Mouse (Mus musculus) adrenal gland, postnatal 25 days (tissue): ENCODE results near the gene Rai1. TPM values are rescaled to one million over a fixed set of nuclear protein-coding genes. Genes with fewer than 3 reads are reported as not detected.

Source experiments
- DNase-seq: peaks from one replicate; pipeline ENCODE4 v3.0.0; 2021; ENCODE audit warnings: mixed read lengths
- total RNA-seq: library from RNA; stranded (reverse); gene quantifications from 2 replicates; pipeline ENCODE4 v1.2.3, GENCODE M21; 2021

Rai1 gene
- total RNA-seq, 1 experiment from 2014 or later: 54.2 TPM

DNA sequence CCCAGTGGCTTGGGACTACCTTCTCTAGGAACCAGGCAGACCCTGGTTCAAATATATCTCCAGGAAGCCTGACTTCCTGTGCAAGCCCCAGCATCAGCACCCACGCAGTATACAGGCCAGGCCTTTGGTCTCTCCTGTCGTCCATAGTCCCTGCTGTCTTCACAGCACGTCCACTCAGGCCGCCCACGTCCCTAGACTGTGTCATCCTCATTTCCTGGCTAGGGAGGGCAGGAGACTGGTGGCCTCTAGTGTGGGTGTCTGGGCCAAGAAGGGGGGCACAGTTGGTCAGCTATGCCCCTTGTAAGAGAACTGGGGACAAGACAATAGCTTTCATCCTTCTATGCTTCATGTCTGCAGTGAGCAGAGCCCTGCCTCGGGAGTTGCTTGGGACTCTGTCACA, 87.7 kb downstream of the Rai1 start:
- DNase-seq: no peak

DNA sequence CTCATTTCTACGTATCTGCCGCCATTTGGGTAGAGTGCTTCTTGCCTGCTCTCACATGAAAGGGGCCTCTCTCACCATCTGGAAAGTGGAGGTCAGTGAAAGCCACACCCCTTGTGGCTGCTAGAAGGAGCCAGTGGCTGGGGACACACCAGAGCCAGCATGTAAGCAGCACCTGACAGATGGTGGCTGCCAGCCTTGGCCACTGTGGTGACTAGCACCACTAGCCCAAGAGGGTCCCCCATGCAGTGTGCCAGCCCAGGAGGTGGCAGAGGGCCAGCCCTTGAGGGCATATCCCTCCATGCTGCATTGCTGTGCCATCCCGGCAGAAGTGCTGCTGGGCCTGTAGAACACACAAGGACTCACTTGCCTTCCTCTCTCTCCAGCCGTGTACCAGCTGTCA, 88.7 kb downstream of the Rai1 start:
- no peak for DNase-seq

DNA sequence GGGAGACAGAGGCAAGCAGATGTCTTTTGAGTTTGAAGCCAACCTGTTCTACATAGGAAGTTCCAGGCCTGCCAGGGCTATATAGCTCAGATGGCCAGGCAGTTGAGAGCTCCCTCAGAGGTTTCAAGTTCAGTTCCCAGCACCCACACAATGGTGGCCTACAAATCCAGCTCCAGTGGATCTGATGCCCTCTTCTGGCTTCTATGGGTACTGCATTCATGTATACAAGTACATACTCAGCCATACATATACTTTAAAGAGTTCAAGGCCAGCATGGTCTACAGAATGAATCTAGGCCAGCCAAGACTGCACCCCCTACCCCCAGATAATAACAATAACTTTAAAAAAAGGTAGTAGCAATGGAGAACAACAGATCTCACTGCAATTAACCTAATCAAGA, 90.3 kb downstream of the Rai1 start:
- DNase-seq: no peak

DNA sequence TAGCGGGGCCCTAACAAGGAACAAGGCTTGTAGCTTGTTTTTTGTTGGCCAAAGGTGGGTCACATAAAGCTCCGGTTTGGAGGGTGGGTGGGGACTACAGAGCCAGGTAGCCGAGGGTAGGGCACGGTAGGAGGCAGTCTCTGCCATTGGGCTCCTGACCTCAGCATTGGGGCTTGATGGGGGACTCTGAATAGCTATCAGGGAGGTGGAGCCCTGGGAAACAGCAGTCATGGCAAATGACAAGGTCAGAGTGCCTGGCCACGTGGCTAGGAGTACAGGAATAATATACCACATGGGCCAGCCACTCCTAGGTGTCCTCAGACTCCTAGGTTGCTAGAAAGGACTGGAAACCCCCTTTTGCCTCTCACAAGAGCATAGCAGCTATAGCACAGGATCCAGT, 91.5 kb downstream of the Rai1 start:
- DNase-seq: no peak

DNA sequence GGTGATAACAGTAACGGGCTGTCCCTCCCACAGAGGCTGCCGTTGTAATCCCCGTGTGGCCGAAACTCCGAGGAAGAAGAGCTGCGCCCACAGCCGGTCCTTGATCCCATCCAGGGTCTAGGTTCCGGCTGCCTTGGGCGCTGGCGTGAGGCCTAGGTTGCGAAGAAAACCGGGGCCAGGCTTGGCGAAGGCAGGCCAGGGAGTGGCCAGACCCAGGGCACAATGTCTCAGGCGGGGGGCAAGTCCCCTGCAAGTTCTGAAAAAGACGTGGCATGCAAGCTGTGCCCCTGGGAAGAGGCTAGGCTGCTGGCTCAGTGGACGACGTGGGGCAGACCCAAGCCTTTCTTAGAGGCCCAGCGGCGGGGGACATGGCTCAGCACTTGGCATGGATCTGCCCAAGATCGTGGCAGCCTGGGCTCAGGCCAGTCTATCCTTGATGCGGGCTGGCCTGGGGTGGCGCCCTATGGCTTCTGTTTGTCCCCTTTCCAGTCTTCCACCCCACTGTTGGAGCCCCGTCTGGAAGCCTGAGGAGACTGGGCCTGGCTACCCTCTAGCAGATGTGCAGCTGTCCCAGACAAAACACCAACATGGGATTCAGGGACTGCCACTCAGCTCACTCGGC, 93.3 kb downstream of the Rai1 start:
- DNase-seq: peak; percentile 18

DNA sequence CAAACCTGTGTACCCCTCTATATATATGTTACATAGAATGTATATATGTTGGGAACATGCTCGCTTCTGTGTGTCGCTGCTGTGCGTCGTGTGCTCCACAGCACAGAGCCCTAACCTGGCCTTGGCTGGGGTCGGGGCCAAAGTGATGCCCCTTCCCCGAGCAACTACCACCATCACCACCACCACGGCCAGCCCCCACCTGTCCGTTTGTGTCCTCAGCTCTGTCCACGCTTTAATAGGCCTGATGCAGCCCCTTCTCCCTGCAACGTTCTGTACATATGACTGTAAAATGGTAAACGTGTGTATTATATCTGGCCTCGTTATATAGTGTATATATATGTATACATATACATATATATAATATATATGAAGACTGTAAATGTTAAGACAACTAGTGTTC, 93.8 kb downstream of the Rai1 start:
- DNase-seq: no peak

DNA sequence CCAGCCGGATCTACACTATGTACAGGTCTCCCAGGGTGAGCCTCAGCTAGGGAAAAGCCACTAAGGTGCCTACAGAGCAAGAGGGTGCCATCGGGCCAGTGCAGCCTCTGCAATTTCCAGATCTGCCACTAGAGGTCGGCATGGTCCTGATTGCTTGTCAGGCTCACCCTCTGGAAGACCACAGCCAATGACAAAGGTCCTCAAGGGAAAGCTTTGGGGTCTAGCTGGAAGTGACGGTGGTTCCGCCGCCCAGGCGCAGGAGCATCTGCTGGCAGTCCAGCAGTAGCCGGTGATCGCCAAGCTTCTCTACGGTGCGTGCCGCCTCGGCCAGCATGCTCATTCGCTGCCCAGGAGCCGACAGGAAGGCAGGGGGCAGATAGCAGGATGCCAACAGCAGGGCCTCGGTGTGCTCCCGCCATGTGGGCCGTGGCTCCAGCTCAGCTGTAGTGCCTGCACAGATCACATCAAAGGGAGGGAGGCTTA, 94.9 kb downstream of the Rai1 start:
- DNase-seq: peak; percentile 89

DNA sequence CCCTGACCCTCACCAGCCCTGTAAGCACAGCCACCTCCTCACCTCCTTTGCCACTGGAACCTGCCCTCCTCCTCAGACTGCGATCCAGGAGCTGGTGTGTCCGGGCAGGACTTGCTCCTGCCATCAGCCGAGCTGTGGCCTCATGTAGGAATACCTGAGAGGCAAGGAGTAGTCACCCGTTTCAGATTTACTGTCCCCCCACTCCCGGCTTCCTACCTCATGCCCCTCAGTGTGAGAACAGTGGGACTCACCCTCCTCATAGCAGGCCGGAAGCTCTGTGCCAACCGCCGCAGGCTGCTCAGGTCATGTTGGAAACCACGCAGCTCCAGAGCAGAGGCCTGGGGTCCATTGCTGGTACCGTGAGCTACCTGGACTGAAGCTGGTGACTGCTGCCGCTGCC, 95.6 kb downstream of the Rai1 start:
- DNase-seq: no peak

DNA sequence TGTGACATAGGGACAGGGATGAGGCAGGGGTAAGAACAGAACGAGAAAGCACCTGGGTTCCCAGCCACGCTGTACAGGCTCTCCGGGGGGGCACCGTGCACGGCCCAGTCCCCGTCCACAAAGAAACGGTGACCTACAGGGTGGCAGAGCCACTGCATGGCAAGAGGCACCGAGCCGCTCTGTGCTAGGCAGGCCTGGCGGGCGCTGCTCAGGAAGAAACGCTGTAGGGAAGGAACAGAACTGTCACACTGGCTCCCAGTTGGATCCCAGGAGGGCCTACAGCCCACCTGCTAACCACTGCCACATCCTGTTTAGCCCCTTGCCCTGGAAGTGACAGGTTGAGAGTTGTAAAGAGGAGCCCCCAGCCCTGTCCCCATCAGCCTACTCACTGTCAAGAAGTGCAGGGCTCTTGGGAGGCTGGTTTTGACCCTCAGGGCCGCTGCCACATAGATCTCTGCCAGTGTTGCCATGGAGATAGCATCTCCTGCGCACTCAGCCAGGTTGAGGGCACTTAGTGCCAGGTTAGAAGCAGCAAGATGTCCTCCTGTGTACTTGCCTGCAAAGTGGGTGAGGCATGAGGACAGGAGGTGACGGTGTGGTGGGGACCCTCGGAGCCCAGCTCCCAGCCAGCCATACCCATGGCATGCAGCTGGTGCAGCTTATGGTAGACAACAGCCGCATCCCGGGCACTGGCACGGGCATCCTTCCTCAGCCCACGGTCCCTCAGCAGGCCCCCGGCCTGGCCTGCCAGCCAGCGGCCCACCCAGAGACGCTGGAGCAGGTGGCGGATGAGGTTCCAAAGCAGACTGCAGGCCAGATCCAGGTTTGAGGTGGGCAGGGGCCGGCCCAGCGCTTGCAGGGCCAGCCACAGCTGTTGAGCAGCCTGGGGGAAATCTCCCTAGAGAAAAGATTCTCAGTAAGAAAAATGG, 98.2 kb downstream of the Rai1 start:
- no peak for DNase-seq

DNA sequence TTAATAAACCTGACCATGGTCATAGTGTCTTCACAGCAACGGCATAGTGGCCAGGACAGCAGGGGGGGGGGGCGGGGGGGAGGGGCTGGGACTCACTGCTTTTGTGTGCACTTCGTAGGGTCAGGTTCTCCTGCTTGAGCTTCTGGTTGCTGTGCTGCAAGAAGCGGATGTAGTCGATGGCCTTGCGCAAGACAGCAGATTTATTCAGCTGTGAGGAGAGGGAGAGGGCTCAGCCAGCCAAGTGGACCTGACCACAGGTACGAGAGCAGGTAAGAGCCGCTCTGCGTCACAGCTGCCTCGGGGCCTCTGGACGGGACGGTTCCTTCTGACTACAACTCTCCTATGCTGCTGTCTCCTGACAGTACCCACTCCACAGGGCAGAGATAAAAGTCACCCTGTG, 100.2 kb downstream of the Rai1 start:
- no peak for DNase-seq

DNA sequence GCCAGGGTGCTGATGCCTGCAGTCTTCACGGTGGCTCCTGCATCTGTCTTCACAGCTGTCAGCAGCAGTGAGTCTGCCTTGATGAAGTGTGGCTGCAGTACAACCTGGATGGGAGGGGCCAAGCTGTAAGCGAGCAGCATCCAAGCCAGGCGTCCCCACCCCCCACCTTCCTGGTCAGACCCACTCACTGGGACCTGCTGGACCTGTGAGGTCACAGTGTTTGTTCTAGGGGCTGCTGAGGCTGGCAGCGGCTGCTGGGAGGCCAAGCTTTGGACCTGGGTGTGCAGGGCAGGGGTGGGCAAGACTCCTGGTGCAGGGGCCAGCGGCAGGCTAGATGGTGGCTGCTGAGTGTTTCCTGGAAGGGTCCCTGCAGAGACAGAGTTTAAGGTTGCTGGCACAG, 101.4 kb downstream of the Rai1 start:
- no peak for DNase-seq

DNA sequence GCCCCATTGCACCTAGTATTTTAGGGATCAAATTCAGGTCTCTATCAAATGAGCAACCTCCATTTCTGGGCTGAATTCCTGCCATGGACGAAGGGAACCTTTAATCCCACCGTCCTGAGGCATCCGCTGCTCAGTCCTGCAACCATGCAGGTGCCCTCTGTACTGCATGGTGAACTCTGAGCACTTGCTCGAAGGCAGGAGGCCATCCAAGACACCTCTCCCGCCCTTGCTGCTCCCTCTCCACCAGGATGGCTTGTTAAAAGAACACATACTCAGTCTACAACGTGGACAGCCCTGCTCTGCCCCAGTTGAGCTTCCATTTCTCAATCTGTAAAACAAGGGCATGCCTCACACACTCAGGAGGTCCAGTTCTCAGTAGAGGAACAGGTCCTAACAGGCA, 103.4 kb downstream of the Rai1 start:
- DNase-seq: no peak

DNA sequence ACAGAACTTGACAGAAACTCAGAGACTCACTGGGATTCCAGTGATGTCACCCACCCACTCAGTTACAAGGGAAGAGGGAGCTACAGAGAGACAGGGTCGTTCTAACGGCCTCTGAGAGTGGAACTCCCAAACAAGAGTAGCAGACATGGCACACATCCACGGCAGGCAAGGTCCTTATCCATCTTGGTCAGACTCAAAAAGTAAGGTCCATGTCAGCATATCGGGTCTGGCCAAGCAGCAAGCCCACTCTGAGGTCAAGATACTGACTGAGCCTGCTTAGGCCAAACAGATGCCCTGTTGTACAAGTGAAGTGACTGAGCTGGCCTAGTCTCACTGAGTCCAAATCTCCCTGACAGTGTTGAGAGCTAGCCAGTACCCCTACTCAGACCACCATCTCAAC, 103.9 kb downstream of the Rai1 start:
- no peak for DNase-seq

DNA sequence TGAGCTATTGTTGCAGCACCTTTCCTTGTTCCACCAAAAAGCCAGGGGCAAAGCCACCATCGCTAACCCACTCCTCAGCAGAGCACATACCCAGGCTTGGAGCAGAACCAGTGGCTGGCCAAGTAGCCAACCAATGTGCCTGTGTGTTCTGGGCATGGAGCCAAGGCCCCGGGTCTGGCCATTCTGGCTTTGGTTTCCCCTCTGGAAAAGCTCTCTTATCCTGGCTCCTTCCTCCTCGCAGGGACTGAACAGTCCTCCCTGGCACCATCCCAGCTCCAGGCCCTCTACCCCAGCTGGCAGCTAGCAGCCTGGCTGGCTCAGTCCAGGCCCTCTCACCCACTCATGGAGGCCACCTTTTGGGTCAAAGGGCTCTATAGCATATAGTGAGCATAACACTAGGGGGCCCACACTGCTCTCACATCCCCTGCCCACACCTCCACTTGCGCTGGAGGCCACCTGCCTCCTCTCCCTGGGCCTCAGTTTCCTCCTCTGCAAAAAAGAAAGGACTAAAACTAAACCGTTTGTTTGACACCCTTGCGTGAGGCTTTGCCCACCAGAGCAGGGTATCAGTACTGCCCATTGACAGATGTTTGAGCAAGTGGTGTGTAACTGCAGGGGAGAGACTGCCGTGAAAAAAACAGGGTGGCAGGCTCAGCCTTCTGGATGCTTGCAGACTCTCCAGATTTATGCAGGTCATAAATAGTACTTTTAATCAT, 104.6 kb downstream of the Rai1 start:
- DNase-seq: peak; percentile 85

DNA sequence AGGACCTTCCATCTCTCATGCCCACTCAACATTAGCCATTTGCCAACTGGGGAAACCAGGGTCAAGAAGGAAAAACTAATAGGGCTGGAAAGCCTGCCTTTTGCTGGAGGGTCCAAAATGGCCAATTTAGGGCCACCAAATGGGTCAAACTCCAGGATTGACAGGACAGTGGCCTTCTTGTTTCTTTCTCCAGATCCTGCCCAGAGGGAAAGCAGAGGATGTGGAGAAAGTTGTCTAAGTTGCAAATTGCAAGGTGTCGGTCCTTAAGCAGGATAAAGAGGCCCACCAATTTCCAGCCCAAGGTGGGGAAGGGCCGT, 105.1 kb downstream of the Rai1 start:
- no peak for DNase-seq

DNA sequence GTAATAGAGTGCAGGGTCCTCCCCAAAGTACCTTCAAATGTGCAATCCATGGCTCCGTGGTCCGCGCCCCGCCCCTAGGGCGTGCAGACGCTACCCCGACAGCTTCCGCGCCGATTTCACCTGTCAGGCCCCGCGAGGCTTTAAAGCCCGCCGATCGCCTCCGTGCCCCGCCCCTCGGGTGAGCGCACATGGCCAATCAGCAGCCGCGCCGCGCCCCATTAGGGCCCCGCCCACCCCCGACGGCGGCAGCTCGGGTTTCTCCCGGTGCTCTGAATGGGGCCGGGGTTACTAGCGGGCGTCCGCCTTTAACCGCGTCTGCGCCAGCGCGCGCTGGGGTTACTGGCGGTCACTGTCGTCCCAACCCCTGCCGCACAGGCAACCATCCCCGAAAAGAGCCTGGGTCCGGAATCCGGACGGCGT, 105.5 kb downstream of the Rai1 start:
- DNase-seq: peak; percentile 97

DNA sequence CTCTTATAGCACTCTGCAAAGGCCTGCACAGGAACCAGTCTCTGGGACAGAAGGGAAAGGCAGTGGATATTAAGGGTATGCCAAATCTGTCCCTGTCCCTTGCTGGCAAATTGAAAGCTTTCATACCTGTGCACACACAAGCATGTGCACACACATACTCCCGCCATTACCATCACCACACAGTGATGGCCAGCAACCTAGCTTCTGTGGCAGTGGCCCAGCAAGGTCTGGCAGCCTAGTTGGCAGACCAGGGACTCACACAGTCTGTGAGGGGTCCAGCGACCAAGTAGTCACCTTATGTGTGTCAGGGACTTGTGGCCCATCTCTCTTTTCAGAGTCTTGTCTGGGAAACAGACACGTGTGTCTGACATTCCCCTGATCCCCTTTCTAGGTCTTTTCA, 106.3 kb downstream of the Rai1 start:
- no peak for DNase-seq

DNA sequence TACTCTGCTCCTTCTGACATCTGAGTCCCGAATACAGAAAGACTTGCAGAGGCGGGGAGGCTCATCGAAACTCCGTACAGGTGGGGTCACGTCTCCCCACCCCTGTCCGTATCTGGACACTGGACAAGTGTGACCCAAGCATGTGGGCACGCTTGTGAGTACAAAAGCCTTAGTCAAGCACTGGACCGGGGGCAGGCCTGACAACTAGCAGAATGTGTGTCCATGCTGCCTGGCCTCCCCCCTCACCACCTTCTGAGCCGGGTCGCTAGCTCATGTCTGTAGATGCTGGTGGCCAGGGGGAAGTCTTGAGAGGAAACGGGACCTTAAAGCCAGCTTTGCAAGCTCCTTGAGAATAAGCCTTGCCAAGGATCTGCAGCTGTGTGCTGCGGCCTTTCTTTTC, 106.9 kb downstream of the Rai1 start:
- no peak for DNase-seq

DNA sequence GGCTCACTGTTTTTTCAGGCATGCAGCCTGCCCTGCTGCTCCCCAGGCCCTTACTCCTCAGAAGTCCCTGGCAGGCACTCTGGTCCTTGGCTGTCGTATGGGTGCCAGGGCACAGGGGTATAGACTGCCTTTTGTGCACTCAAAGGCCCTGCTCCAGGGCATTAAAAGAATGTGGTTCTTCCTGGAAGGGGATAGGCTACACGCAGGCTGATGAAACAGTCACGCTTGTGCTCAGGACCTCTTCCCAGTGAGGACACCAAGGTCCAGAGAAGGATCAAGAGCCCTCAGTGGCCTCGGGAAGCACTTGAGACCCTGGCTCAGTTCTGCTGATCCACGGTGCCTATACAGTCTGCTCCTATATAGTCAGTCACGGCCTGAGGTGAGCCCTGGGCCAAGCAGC, 108.5 kb downstream of the Rai1 start:
- DNase-seq: no peak

DNA sequence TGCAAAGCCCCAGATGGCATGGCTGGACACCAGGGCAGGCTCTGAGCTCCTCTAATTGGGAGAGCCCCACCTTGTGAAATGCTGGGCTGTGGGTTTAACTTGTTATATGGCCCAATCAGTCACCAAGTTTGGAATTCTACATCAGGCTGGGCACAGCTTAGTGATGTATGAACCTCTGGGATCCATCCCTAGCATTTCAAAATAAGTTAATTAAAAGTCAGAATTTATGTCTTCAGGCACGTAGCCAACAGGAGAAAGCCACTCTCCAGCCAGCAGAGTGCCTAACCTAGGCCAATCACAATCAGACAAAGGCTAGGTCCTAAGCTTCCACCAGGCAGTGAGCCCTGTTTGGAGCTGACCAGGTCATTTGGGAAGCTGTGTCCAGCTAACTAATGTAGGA, 111.9 kb downstream of the Rai1 start:
- no peak for DNase-seq

DNA sequence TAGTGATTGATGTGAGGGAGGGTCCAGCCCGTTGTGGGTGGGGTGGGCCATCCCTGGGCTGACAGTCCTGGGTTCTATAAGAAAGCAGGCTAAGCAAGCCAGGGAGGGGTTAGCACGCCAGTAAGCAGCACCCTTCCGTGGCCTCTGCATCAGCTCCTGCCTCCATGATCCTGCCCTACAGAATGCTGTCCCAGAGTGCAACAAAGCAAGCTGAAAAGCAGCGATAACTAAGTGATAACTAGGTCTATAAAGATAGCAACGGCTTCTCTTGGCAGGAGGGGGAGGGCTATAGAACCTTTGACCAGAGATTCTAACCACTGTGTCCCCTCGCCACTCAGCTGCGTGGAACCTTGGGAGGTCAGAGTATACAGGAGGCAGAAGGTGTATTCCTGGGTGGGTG, 112.7 kb downstream of the Rai1 start:
- DNase-seq: no peak

DNA sequence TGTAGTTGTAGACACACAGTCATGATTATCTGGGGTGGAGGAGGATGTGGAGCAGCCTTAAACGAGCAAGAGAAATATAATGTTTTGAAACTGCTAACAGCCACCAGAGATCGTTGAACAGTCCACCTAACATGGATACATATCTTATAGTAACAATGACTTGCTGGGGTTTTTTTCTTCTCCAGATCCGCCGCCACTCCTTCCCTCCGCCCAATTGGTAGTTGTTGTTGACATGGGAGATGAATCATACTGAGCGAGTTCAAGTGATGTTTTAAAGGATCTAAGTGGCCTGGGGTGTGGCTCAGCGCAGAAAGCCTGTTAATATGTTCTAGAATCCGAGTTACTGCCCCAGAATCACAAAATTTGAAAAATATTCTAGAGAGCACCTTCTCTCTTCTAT, 114.8 kb downstream of the Rai1 start:
- DNase-seq: no peak

DNA sequence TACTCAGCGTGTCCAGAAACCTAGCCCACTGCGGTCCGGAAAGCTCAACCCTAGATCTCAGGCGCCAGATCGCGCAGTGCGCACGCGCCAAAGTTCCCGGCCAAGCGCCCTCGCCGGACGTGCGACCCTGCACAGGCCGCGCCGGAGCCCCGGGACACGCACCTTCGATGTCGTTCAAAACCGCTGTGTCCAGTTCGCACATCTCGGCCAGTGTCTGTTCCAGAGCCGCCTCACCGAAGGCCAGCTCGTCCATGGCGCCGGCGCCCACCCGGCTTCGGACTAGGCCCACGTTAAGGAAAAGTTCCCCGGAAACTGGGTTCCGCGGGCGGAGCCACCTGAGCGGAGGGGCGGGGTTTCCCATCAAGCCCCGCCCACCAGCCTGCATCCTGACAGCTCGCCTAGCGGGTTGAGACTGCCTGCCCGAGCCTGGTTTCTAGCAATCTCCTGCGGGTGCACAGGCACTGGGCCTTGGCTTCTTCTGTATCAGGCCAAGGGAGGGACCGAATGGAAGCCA, 115.5 kb downstream of the Rai1 start:
- peak; percentile 92 for DNase-seq
